Mouse (Mus musculus) sigmoid colon, adult 10 weeks (tissue): ENCODE data around the gene Praf2. TPM values are rescaled to one million over a fixed set of nuclear protein-coding genes. Genes with fewer than 3 reads are reported as not detected.

Experiments used
- polyA plus RNA-seq: library from polyadenylated mRNA; stranded (reverse); fragments of 350-450 nt; fragmentation: Illumina TruSeq; extraction: RNeasy Lipid Tissue Mini Kit (QIAGEN cat#74804); gene quantifications from one replicate; pipeline ENCODE4 v1.2.3, GENCODE M21; 2014; ENCODE audit warnings: low read depth, low replicate concordance

Praf2 gene
- 7.8 TPM for polyA plus RNA-seq

DNA sequence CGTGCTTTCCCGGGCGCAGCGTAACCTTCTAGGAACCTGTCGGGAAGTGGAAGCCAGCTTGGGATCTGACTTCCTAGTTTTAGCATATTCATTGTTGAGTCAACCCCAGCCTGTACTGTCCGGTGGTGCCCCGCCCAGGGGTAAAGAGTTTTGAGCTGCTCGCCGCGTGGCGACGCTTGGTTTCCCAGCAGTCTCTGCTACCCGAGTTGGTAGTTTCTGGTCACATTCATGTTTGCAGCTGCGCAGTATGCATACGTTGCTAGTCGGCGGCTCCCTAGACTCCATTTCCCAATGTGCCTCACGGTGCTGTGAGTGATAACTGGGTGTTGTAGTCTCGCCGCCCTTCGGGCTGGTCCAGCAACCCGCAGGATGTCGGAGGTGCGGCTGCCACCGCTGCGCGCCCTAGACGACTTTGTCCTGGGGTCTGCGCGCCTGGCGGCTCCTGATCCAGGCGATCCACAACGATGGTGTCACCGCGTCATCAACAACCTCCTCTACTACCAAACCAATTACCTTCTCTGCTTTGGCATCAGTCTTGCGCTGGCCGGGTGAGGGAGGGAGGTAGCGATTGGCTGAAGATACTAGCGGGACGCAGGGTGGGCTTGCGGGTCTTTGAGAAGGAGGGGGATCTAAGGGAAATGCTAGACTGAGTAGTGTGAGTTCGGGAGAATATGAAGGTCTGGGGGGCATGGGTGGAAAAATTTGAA, at the start of gene Praf2:
Gene Praf2 (plus strand): TSS at position 225 of the 707 bp plus-strand sequence.

GRCm38 (mm10) chrX:7680864-7681263, 47.4 kb upstream of the Praf2 start, which contains the start of gene Magix:
Gene Magix (minus strand): TSS chrX:7681251.

DNA sequence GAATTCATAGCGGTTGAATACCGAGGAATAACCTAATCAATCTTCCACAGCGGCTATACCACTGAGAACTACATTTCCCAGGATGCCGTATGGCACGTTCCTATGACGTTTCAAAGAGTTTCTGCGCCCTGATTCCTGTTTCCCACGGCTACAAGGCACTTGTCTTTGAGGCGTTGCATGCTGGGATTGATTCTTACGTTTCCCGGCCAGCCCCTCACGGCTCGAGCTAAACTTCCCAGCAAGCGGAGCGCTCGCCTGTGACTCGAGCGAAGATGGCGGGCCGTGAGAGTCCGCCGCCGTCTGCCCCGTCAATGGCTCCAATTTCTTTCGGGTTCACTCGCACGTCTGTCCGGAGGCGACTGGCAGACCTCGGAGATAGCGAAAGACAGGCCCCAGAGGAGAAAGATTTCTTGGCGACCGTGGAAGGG, 31.3 kb upstream of the Praf2 start, which contains the start of gene Gpkow:
Gene Gpkow (plus strand): TSS at position 178 of the 428 bp plus-strand sequence.

DNA sequence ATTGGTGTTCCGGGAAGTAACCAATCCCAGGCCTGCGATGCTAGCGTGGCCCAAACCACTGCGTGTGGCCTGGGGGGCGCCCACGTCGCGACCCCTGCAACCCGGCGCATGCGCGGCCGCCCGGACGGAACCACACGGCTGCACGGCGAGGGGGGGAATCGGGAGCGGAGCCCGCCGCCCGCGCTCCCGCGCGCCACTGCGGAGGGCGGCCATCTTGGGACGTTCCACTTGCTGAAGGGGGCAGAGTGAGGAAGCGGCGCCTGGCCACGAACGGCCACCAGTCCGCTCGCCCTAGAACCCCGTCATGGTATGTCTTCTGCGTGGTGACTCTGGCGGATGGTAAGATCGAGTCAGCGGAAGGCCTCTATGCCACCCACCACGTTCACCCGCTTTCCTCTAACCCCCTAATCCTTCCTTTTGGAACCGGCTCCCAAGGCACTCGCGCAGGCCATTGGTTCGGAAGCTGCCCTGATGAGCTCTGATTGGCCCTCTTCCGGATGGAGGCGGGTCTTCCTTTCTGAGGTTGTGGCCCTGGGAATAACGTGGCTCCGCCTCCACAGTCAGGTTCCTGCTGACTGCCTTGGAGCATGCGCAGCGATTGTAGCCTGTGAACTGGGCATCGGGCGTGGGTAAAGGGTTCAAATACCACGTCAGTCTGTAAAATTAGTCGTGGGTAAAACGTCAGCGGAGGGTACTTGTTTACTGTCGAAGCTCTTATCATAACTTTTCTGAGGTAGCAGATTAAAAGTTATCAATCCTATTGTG, 13.9 kb upstream of the Praf2 start, which contains the start of gene Wdr45:
Gene Wdr45 (plus strand): TSS at position 199 of the 765 bp plus-strand sequence.

DNA sequence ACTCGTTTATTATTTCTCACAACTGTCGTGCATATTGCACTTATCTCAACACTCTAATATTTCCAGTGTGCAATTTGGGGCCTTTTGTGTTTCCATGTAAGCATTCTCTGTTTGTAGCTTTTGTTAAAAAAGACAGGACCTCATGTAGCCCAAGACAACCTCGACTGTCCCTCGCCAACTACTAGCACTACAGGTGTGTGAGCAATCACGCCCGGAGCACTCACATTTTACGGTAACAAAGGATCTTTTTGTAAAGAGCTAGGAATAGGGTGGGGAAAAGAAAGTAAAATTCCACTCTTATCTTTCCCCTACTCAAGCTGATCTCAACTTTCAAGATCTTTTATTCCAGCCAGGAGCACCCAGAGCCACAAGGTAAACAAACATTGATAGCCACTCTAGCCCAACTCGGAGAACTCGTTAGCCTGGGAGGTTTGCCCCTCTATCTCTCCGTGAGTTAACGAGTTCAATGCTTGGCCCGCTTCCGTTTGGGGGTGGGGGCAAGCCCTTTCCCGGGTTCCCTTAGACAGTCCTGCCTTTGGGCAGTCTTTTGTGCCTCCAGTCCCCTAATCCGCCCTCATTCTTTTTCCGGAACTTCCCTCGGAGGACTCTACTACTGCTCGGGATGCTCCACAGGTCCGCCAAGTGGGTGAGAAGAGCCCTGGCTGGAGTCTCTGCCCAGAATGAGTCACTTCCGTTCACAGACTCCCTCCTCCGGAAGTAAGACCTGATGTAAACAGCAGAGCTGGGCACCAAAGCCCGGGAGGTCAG, 6.5 kb upstream of the Praf2 start, which contains the start of gene Gm45208:
Gene Gm45208 (plus strand): TSS at position 732 of the 768 bp plus-strand sequence.

GRCm38 (mm10) chrX:7750432-7751116, 22.3 kb downstream of the Praf2 start, which contains the start of gene Ccdc120:
Gene Ccdc120 (minus strand): TSS chrX:7750905.

DNA sequence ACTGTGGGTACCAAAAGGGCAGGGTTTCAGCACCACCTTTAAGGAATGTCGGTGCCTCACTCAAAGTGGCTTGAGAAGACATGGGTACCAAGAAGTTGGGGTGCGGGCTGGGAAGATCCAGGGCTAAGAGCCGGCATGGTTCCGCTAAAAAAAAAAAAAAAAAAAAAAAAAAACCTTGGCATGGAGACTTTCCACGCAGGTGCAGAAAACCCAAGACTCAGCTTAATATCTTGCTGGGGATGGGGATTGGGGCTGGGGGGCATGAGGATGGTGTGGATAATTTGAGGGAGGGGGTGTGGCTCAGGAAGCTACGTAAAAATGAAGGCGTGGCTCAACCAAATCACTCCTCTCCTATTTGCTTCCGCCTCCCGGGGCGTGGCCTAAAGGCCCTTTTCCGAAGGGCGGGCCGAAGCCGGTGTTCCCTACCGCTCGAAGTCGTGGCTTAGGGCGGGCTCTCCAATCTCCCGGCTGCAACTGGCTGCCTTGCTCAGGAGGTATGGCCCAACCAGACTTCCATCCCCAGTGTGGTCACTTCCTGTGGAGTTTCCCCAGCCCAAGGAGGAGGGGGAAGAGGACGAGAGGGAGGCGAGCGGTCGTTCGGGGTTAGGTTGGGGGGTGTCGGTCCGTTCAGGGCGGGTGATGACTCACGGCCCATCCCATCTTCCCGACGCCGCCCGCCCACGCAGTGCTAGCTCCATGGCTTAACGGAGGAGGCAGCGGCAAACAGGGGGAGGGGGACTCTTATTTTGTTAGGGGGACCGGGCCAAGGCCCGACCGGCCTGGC, 34.1 kb downstream of the Praf2 start, which contains the start of gene Tfe3:
Gene Tfe3 (plus strand): TSS at position 424 of the 784 bp plus-strand sequence.

Other genes starting within 250 kb of the Praf2 start
- 0.32 TPM for gene Foxp3, start 154.8 kb upstream of the Praf2 start, polyA plus RNA-seq
- not detected for gene Ppp1r3f, start 154.2 kb upstream of the Praf2 start, polyA plus RNA-seq
- gene Ccdc22, start 122.9 kb upstream of the Praf2 start, polyA plus RNA-seq: 1.5 TPM
- gene Cacna1f, start 121.4 kb upstream of the Praf2 start, polyA plus RNA-seq: not detected
- 2.8 TPM for gene Syp, start 90.0 kb upstream of the Praf2 start, polyA plus RNA-seq
- 19.0 TPM for gene Prickle3, start 71.2 kb upstream of the Praf2 start, polyA plus RNA-seq
- gene Plp2, start 57.0 kb upstream of the Praf2 start, polyA plus RNA-seq: 187 TPM
- 0.60 TPM for gene Magix, start 47.2 kb upstream of the Praf2 start, polyA plus RNA-seq
- gene Gpkow, start 31.3 kb upstream of the Praf2 start, polyA plus RNA-seq: 42.6 TPM
- 7.7 TPM for gene Wdr45, start 14.1 kb upstream of the Praf2 start, polyA plus RNA-seq
- not detected for gene Gm45208, start 6.2 kb upstream of the Praf2 start, polyA plus RNA-seq
- gene Ccdc120, start 22.5 kb downstream of the Praf2 start, polyA plus RNA-seq: 4.5 TPM
- gene Tfe3, start 34.1 kb downstream of the Praf2 start, polyA plus RNA-seq: 6.2 TPM
- 41.0 TPM for gene Gripap1, start 61.3 kb downstream of the Praf2 start, polyA plus RNA-seq
- 1.2 TPM for gene Kcnd1, start 93.8 kb downstream of the Praf2 start, polyA plus RNA-seq
- gene Otud5, start 112.9 kb downstream of the Praf2 start, polyA plus RNA-seq: 50.9 TPM
- gene Pim2, start 149.8 kb downstream of the Praf2 start, polyA plus RNA-seq: 5.5 TPM
- gene Slc35a2, start 155.6 kb downstream of the Praf2 start, polyA plus RNA-seq: 40.1 TPM
- 10.1 TPM for gene Pqbp1, start 170.8 kb downstream of the Praf2 start, polyA plus RNA-seq
- 3.6 TPM for gene Timm17b, start 170.9 kb downstream of the Praf2 start, polyA plus RNA-seq
- not detected for gene Gm10491, start 179.4 kb downstream of the Praf2 start, polyA plus RNA-seq
- gene Gm10490, start 181.1 kb downstream of the Praf2 start, polyA plus RNA-seq: not detected
- gene Pcsk1n, start 191.4 kb downstream of the Praf2 start, polyA plus RNA-seq: not detected
- not detected for gene Eras, start 200.2 kb downstream of the Praf2 start, polyA plus RNA-seq
- 1.8 TPM for gene Hdac6, start 219.4 kb downstream of the Praf2 start, polyA plus RNA-seq
- not detected for gene Gata1, start 249.6 kb downstream of the Praf2 start, polyA plus RNA-seq